Mouse (Mus musculus): ENCODE results near the gene Nxpe2.
A peak's percentile ranks its signal among the peaks of the same experiment; 100 is the strongest.
"Not testable (repeated sequence)": the region's sequence is repeated elsewhere in the genome, so short reads cannot be mapped to it uniquely, and the experiment has no call there.

DNA sequence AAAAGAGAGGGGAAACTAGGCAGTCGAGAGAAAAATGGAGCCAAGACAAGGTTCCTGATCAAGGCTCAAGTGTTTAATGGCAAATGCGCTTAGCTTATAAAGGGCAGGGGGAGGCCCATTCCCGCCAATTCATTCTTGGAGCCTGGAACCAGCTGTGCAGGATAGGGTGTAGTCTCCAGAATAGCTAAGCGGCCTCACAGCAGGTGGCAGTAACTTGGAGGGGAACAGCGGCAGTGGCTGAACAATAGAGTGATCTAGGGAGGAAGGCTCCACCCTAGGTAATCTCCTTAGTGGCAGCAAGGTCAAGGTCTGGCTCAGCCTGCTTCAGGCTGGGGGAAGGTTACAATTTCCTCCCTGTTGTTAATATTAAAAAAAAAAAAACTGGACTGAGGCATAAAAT is 49.7 kb downstream of the Nxpe2 start:
- TF ChIP-seq MAFK (IDR thresholded peaks at IDR 0.05; ENCODE audit: insufficient read depth, low read depth, low read length); ZC3H11A (IDR thresholded peaks at IDR 0.05; ENCODE audit: borderline replicate concordance, low read depth, low read length); HCFC1 (IDR thresholded peaks at IDR 0.05; ENCODE audit: borderline replicate concordance, insufficient read depth, low read length); CHD2 (IDR thresholded peaks at IDR 0.05; ENCODE audit: low read depth, low read length): not testable (repeated sequence)
- peak; percentile 39; the same call in 1 of the 2 replicates for TF ChIP-seq ZNF384 (IDR thresholded peaks at IDR 0.05; ENCODE audit: low read depth, low read length)
